Mouse (Mus musculus): Measurements from ENCODE around the gene Rbm43.

- TF ChIP-seq CTCF (conservative IDR thresholded peaks at IDR 0.05; ENCODE audit: low read length) = no peak
- no peak for TF ChIP-seq NANOG (IDR thresholded peaks at IDR 0.05; ENCODE audit: borderline replicate concordance, low read length)
Measured at GRCm38 (mm10) chr2:51948105-51948830, 13.3 kb upstream of the Rbm43 start.
